Mouse (Mus musculus) limb, embryonic 11.5 days (tissue): Measurements from ENCODE around the gene Drc7. TPM values are rescaled to one million over a fixed set of nuclear protein-coding genes. Genes with fewer than 3 reads are reported as not detected.
A peak's percentile ranks its signal among the peaks of the same experiment; 100 is the strongest.

Experiments used
- ATAC-seq: fragments of 200-750 bp; cut with Nextera tagmentation; 2 replicates; pipeline ENCODE4 v1.8.0; 2017; ENCODE audit warnings: low read depth; ENCODE audit not compliant: insufficient number of reproducible peaks, low FRiP score, low TSS enrichment
- DNase-seq: peaks from one replicate; pipeline ENCODE4 v3.0.0-alpha.2; 2015; ENCODE audit warnings: low spot score
- H3K27ac ChIP-seq: fragments of 300-500 bp; sonication (generic); replicated peaks from 2 replicates; pipeline ENCODE4 v1.5.1; 2014; ENCODE audit warnings: low read depth, mild to moderate bottlenecking, low read length
- H3K27me3 ChIP-seq: fragments of 300-500 bp; sonication (generic); 2 replicates; pipeline ENCODE4 v1.6.1; 2014; ENCODE audit warnings: mild to moderate bottlenecking, low read length, mixed read lengths; ENCODE audit not compliant: control insufficient read depth, insufficient read depth
- H3K36me3 ChIP-seq: fragments of 300-500 bp; sonication (generic); 2 replicates; pipeline ENCODE4 v1.6.1; 2014; ENCODE audit warnings: mild to moderate bottlenecking, low read length, moderate library complexity, mixed read lengths; ENCODE audit not compliant: control insufficient read depth, insufficient read depth
- H3K4me1 ChIP-seq: fragments of 300-500 bp; sonication (generic); 2 replicates; pipeline ENCODE4 v1.6.1; 2014; ENCODE audit warnings: low read length, mixed read lengths; ENCODE audit not compliant: control insufficient read depth, insufficient read depth
- H3K4me2 ChIP-seq: fragments of 300-500 bp; sonication (generic); 2 replicates; pipeline ENCODE4 v1.6.1; 2014; ENCODE audit warnings: low read depth, mild to moderate bottlenecking, moderate library complexity; ENCODE audit not compliant: severe bottlenecking
- H3K4me3 ChIP-seq: fragments of 300-500 bp; sonication (generic); 2 replicates; pipeline ENCODE4 v1.5.1; 2014; ENCODE audit warnings: low read depth, low read length
- H3K9ac ChIP-seq: fragments of 300-500 bp; sonication (generic); 2 replicates; pipeline ENCODE4 v1.6.1; 2014; ENCODE audit warnings: mild to moderate bottlenecking, low read length
- H3K9me3 ChIP-seq: fragments of 300-500 bp; sonication (generic); 2 replicates; pipeline ENCODE4 v1.6.1; 2016; ENCODE audit warnings: low read length; ENCODE audit not compliant: control insufficient read depth
- WGBS: fragments of 180-500 bp; shearing (Covaris S2); extraction: QIAGEN DNeasy Blood & Tissue Kit; methylation state at CpG from one replicate; pipeline ENCODE4 v1.1.7; 2014; 5-methylcytosine and 5-hydroxymethylcytosine counted together
- polyA plus RNA-seq: library from polyadenylated mRNA; unstranded; fragments of >200 nt; fragmentation: Nextera tagmentation; extraction: Ambion mirVana; gene quantifications from 2 replicates; pipeline ENCODE4 v1.2.1, GENCODE M21; 2014

The Drc7 gene
- polyA plus RNA-seq: 0.11 and 0.18 TPM in 2 replicates

GRCm38 (mm10) chr8:95054927-95055510, at the start of gene Drc7:
Gene Drc7, plus strand, starts transcription at chr8:95055103.
- Histone ChIP-seq H3K9ac (no peak within 1 kb of the TSS), H3K4me1 (no peaks in the 10 kb centered on the region), H3K9me3 (no peaks in the 10 kb centered on the region), H3K27ac (no peak within 1 kb of the TSS), H3K4me3 (no peak within 1 kb of the TSS), H3K4me2 (no peak within 1 kb of the TSS), H3K27me3 (no peaks in the 10 kb centered on the region), H3K36me3 (no peaks in the 10 kb centered on the region)
- DNase-seq (peak; percentile 27), ATAC-seq (peak; percentile 54; the same call in 1 of the 2 replicates)
- WGBS: 34% methylated on average over 2 of the region's 2 CpGs

DNA sequence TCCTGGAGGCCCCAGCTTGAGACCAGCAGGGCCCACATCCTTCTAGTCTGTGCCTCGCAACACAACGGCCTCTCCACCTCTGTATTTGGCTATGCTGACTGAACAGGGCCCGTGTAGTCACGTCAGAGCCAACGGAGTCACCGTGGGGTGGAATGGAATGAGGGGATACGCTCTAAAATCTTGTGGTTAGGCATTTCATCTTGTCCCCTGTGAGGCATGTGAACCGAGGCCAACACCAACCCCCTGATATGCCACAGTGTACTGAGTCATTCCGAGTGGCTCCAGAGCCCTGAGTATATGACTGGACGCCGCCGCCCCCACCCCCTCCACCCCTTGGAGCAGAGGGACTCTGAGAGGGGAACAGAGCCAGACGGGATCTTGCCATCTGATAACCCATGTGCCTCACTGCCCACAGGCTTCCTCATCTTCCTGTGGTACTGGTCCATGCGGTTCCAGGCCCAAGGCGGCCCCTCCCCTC, 42.4 kb upstream of the Drc7 start:
- Histone ChIP-seq H3K27ac (no peak overlapping the region), H3K4me2 (no peak overlapping the region), H3K9me3 (no peaks in the 10 kb centered on the region), H3K4me3 (no peak overlapping the region), H3K36me3 (no peaks in the 10 kb centered on the region; the same call in 1 of the 2 replicates), H3K4me1 (no peaks in the 10 kb centered on the region), H3K9ac (no peak overlapping the region), H3K27me3 (no peaks in the 10 kb centered on the region)
- WGBS: 82% methylated on average over 15 of the region's 15 CpGs
- ATAC-seq (no peak), DNase-seq (no peak)

- ATAC-seq (no peak), DNase-seq (no peak)
- H3K9me3 ChIP-seq: no peaks in the 10 kb centered on the region
- H3K4me2 ChIP-seq: no peak overlapping the region
- WGBS: 79% methylated on average over 4 of the region's 4 CpGs
- H3K4me1 ChIP-seq: no peaks in the 10 kb centered on the region
- no peaks in the 10 kb centered on the region; the same call in 1 of the 2 replicates for H3K36me3 ChIP-seq
- no peak overlapping the region for H3K9ac ChIP-seq
- no peak overlapping the region for H3K4me3 ChIP-seq
- no peaks in the 10 kb centered on the region for H3K27me3 ChIP-seq
- no peak overlapping the region for H3K27ac ChIP-seq
Observed at GRCm38 (mm10) chr8:95015866-95016265, 39.0 kb upstream of the Drc7 start.

DNA sequence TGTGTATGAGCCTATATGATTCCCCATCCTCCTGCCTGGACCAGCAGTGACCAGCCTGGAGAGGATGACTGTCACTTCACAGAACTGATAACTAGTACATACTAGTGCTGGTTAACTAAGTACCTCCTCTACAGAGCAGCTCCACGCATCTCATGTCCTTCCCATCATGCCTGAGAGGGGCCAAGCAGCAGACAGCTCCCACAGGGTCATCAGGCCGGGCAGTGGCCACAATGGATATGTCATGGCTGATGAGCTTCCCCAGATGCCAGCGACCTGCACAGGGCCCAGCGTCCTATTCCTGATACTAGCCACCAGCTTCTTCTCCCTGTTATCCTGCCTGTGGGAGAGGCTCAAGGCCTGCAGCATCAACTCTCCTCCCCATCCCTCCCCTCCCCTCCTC, 38.2 kb upstream of the Drc7 start:
- Histone ChIP-seq H3K9me3 (no peaks in the 10 kb centered on the region), H3K4me1 (no peaks in the 10 kb centered on the region), H3K36me3 (no peaks in the 10 kb centered on the region), H3K4me3 (no peak overlapping the region), H3K9ac (no peak overlapping the region), H3K27me3 (no peaks in the 10 kb centered on the region), H3K4me2 (no peak overlapping the region), H3K27ac (no peak overlapping the region)
- ATAC-seq: no peak
- no peak for DNase-seq
- 64% methylated on average over 4 of the region's 4 CpGs for WGBS

DNA sequence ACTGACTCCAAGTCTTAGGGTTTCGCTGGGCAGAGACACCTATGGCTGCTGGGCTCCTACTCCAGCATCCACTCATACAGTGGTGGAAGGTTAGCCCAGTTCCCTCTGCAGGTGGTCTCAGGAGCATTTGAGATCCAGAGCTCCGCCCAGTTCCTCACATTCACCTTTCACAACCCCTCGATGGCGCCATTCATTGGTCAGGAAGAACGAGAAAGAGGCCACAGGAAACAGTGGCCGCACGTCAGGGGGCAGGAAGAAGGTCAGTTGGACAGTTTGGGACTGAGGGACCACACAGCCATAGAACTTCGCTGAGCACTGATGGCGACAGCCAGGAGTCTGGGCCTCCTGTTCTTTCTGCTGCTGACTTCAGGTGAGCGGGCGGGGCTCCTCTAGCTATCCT, 37.5 kb upstream of the Drc7 start, which contains the start of gene Adgrg3:
TSS of gene Adgrg3 (plus strand) at position 242 of the 400 bp plus-strand sequence.
- H3K27me3 ChIP-seq: no peaks in the 10 kb centered on the region
- no peak for ATAC-seq
- no peak within 1 kb of the TSS for H3K27ac ChIP-seq
- no peaks in the 10 kb centered on the region for H3K9me3 ChIP-seq
- H3K36me3 ChIP-seq: no peaks in the 10 kb centered on the region
- no peak within 1 kb of the TSS for H3K4me3 ChIP-seq
- no peak for DNase-seq
- 76% methylated on average over 11 of the region's 11 CpGs for WGBS
- H3K4me2 ChIP-seq: no peak within 1 kb of the TSS
- H3K4me1 ChIP-seq: no peaks in the 10 kb centered on the region
- no peak within 1 kb of the TSS for H3K9ac ChIP-seq

DNA sequence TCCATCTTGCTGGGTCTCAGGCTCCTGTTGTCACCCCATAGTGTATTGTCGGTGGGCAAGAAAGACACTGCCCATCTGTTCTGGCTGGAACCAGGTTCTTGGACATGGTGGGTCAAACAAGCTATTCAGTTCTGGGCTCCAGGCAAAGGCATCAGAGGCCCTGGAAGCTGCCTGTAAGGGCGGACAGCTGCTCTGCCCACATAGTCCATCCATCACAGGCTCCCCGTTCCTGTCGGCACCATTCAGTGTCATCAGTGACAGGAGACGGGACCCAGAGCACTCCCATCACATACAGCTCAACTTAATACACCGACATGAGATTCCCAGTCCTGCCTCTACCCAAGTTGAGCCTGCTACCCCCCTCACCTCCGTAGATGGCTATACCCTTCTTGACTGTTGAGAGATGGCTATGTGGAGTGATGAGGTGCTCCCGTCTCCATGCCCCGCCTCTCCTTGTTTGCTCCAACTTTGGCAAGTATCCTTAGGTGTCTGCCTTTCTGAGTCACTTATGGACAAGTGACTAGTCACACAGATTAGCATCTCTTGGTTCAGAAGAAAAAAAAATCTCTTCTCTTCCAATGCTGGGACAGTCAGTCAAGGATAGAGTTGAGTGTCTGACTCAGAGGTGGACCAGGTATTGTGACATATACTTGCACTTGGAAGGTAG, 36.8 kb upstream of the Drc7 start:
- ATAC-seq: no peak
- no peaks in the 10 kb centered on the region for H3K36me3 ChIP-seq
- H3K4me1 ChIP-seq: no peaks in the 10 kb centered on the region
- H3K27ac ChIP-seq: no peak overlapping the region
- H3K4me3 ChIP-seq: no peak overlapping the region
- H3K27me3 ChIP-seq: no peaks in the 10 kb centered on the region
- DNase-seq: no peak
- H3K9me3 ChIP-seq: no peaks in the 10 kb centered on the region
- WGBS: 66% methylated on average over 9 of the region's 9 CpGs
- no peak overlapping the region for H3K4me2 ChIP-seq
- no peak overlapping the region for H3K9ac ChIP-seq

DNA sequence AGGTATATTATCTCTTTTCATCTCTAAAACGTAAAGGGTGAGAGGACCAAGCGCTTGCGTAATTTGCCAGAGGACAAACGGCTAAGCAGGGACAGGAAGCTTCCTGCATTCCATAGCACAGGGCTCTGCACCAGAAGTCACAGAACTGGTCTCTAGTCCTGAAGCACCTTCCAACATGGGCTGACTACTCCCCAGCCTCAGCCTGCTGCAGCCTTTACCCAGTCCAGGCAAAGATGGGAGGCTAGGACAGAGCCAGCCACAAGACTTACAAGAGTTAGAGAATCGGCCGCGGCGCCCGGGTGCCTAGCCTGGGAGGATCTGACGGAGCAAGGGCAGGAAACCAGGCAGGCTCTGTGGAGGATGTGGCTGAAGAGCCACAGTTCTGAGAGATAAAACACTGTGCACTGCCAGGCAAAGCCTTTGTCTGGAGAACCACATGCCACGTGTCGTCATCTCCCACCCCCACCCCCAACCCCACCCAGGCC, 34.6 kb upstream of the Drc7 start:
- H3K36me3 ChIP-seq: no peaks in the 10 kb centered on the region
- H3K27ac ChIP-seq: no peak overlapping the region
- WGBS: 65% methylated on average over 12 of the region's 12 CpGs
- H3K4me1 ChIP-seq: peaks cover 3% of the 10 kb centered on the region; the same call in 1 of the 2 replicates
- no peak overlapping the region for H3K4me2 ChIP-seq
- no peak for ATAC-seq
- no peak for DNase-seq
- no peak overlapping the region for H3K4me3 ChIP-seq
- H3K27me3 ChIP-seq: no peaks in the 10 kb centered on the region
- no peaks in the 10 kb centered on the region for H3K9me3 ChIP-seq
- no peak overlapping the region for H3K9ac ChIP-seq

GRCm38 (mm10) chr8:95020821-95021220, 34.1 kb upstream of the Drc7 start:
- no peak overlapping the region for H3K27ac ChIP-seq
- ATAC-seq (no peak), DNase-seq (no peak)
- H3K4me3 ChIP-seq: no peak overlapping the region
- no peak overlapping the region for H3K9ac ChIP-seq
- no peak overlapping the region for H3K4me2 ChIP-seq
- peaks cover 3% of the 10 kb centered on the region; the same call in 1 of the 2 replicates for H3K4me1 ChIP-seq
- H3K27me3 ChIP-seq: no peaks in the 10 kb centered on the region
- no peaks in the 10 kb centered on the region for H3K9me3 ChIP-seq
- H3K36me3 ChIP-seq: no peaks in the 10 kb centered on the region
- WGBS: 79% methylated on average over 10 of the region's 10 CpGs
